Mouse (Mus musculus) forebrain, embryonic 16.5 days (tissue): ENCODE measurements around the gene Hoxd1. TPM values are rescaled to one million over a fixed set of nuclear protein-coding genes. Genes with fewer than 3 reads are reported as not detected.

Experiments used
- ATAC-seq: fragments of 200-750 bp; cut with Nextera tagmentation; 2 replicates; pipeline ENCODE4 v1.8.0; 2017; ENCODE audit warnings: mild to moderate bottlenecking, moderate library complexity
- H3K27ac ChIP-seq: fragments of 300-500 bp; sonication (generic); 2 replicates; pipeline ENCODE4 v1.5.1; 2014; ENCODE audit warnings: low read length, control low read depth
- H3K27me3 ChIP-seq: fragments of 300-500 bp; sonication (generic); replicated peaks from 2 replicates; pipeline ENCODE4 v1.6.1; 2014; ENCODE audit warnings: low read length; ENCODE audit not compliant: control insufficient read depth, insufficient read depth
- H3K36me3 ChIP-seq: fragments of 300-500 bp; sonication (generic); 2 replicates; pipeline ENCODE4 v1.6.1; 2014; ENCODE audit not compliant: control insufficient read depth, insufficient read depth
- H3K4me1 ChIP-seq: fragments of 300-500 bp; sonication (generic); replicated peaks from 2 replicates; pipeline ENCODE4 v1.6.1; 2014; ENCODE audit warnings: low read length; ENCODE audit not compliant: control insufficient read depth, insufficient read depth
- H3K4me2 ChIP-seq: fragments of 300-500 bp; sonication (generic); 2 replicates; pipeline ENCODE4 v1.6.1; 2014; ENCODE audit warnings: mild to moderate bottlenecking, low read length, control low read depth
- H3K4me3 ChIP-seq: fragments of 300-500 bp; sonication (generic); replicated peaks from 2 replicates; pipeline ENCODE4 v1.5.1; 2014; ENCODE audit warnings: mild to moderate bottlenecking, low read length, control low read depth
- H3K9ac ChIP-seq: fragments of 300-500 bp; sonication (generic); replicated peaks from 2 replicates; pipeline ENCODE4 v1.6.1; 2014; ENCODE audit warnings: low read depth, low read length, control low read depth
- H3K9me3 ChIP-seq: fragments of 300-500 bp; sonication (generic); 2 replicates; pipeline ENCODE4 v1.6.1; 2016; ENCODE audit warnings: low read length; ENCODE audit not compliant: control insufficient read depth
- WGBS: fragments of 180-500 bp; shearing (Covaris S2); extraction: QIAGEN DNeasy Blood & Tissue Kit; methylation state at CpG from one replicate; pipeline ENCODE4 v1.1.7; 2014; 5-methylcytosine and 5-hydroxymethylcytosine counted together
- polyA plus RNA-seq: library from polyadenylated mRNA; unstranded; fragments of >200 nt; fragmentation: Nextera tagmentation; extraction: Ambion mirVana; gene quantifications from 2 replicates; pipeline ENCODE4 v1.2.1, GENCODE M21; 2015

Gene Hoxd1
- polyA plus RNA-seq, 1 experiment from 2014 or later: not detected

DNA sequence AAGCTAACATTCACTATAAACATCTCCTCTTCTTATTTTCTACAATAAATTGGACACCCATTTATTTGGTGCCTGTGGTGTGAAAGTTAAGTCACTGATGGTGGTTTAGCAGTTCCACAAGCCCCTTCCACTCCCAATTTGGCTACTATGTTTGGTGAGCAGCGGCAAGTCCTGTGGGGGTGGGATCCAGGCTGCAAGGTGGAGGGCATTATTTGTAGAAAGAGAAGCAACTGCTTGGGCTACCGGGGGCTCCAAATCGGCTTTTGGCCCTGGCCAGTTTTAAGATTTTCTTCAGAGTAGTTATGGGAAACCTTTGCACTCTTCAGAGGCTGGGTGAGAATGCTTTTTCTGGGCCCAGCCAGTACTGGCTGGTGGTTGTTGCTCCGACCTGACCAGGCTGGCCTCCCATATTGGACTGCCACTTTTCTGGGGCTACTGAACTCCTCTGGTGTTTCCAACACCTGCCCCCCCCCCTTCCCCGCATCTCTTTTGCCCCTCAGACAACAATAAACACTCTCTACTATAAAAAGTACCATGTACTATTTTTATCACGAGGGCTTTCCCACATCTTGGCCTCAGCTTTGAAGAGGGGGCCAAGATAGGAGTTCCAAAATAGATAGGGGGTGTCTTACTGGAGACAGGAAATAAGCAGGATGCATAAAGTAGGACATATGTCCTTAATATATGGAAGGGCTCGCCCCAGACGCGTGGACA, 30.8 kb upstream of the Hoxd1 start:
- H3K9me3 ChIP-seq: no peaks in the 10 kb centered on the region
- ATAC-seq: no peak
- WGBS: 4% methylated on average over 9 of the region's 9 CpGs
- no peak overlapping the region for H3K4me3 ChIP-seq
- no peak overlapping the region for H3K9ac ChIP-seq
- H3K4me2 ChIP-seq: no peak overlapping the region
- no peak overlapping the region for H3K27ac ChIP-seq
- H3K36me3 ChIP-seq: no peaks in the 10 kb centered on the region
- H3K4me1 ChIP-seq: peaks cover 4% of the 10 kb centered on the region; the same call in 1 of the 2 replicates
- H3K27me3 ChIP-seq: peaks cover 84% of the 10 kb centered on the region

DNA sequence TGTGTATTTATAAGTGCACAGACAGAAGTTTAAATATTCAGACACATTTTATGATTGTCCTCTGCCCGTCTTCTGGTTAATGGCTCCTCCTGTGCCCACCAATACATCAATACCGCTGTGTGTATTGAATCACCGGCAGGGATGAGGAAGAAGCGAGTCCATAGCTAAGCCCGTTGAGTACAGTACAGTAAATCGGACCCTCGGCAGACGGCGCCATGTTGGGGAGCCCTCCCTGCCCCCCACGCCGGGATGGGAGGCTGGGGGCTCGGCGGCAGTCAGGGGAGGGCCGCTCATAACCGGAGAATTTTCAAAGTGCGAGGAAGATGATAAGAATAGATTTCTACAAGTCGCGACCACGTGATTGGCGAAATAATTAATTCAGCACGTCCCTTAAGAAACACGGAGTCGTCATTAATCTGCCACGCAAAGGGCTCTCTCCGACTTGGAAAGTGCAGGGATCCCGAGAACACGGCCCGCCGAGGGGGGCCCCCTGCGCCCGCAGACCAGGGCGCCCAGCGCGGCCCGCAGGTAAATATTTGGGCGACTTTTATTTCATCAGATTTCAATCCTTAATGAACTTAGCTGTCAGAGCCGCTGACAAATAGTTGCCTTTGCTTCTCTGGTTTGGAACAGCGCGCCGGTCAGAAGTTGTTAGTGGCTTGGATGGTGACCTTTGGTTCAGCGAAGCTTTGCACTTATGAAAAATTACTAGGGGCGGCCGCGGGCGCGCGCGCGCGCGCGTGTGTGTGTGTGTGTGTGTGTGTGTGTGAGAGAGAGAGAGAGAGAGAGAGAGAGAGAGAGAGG, 30.1 kb upstream of the Hoxd1 start:
- H3K27me3 ChIP-seq: peaks cover 84% of the 10 kb centered on the region
- H3K9ac ChIP-seq: no peak overlapping the region
- H3K36me3 ChIP-seq: no peaks in the 10 kb centered on the region
- no peak for ATAC-seq
- H3K27ac ChIP-seq: no peak overlapping the region
- H3K9me3 ChIP-seq: no peaks in the 10 kb centered on the region
- WGBS: under 1% methylated on average over 52 of the region's 52 CpGs
- H3K4me3 ChIP-seq: no peak overlapping the region
- H3K4me2 ChIP-seq: no peak overlapping the region
- peaks cover 4% of the 10 kb centered on the region; the same call in 1 of the 2 replicates for H3K4me1 ChIP-seq

DNA sequence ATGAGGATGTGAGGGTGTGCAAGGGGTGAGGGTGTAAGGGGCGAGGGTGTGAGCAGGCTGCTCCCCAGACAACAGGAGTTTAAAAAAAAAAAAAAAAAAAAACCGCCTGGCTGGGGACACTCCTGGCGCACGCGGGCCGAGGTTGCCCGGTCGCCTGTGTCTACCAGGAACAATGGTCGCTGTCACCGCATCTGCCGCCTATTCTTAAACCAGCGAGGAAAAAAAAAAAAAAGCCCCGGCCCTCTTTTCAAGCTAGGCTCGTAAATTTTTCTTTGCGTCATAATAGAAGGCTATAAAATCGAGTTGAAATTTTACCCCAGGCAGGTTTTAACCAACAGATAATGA, 29.5 kb upstream of the Hoxd1 start:
- Histone ChIP-seq H3K4me1 (peaks cover 4% of the 10 kb centered on the region; the same call in 1 of the 2 replicates), H3K9ac (no peak overlapping the region), H3K4me3 (no peak overlapping the region), H3K36me3 (no peaks in the 10 kb centered on the region), H3K4me2 (no peak overlapping the region), H3K27me3 (peaks cover 84% of the 10 kb centered on the region), H3K9me3 (no peaks in the 10 kb centered on the region), H3K27ac (no peak overlapping the region)
- WGBS: 0% methylated on average over 12 of the region's 16 CpGs
- ATAC-seq: no peak

DNA sequence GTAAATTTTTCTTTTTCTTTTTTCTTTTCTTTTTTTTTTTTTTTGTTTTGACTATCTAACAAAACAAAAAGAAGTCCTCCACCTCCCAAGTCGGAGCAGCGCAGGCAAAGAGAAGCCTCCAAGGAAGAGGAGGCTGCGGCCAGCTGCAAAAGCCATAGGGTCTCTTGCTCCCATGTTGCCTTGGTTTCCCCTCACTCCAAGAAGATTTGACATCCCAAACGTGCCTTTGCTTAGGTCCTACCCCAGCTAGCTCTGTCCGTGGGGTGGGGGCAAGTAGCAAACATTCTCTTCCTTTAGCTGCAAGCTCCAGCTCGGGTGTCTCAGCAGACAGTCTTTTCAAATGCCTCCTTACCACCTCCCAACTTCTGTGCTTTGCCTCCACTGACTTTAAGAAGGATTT, 29.0 kb upstream of the Hoxd1 start:
- Histone ChIP-seq H3K4me3 (no peak overlapping the region), H3K9ac (no peak overlapping the region), H3K36me3 (no peaks in the 10 kb centered on the region), H3K4me2 (no peak overlapping the region), H3K4me1 (peaks cover 4% of the 10 kb centered on the region; the same call in 1 of the 2 replicates), H3K27ac (no peak overlapping the region), H3K9me3 (no peaks in the 10 kb centered on the region), H3K27me3 (peaks cover 84% of the 10 kb centered on the region)
- 0% methylated on average over 6 of the region's 6 CpGs for WGBS
- no peak for ATAC-seq

DNA sequence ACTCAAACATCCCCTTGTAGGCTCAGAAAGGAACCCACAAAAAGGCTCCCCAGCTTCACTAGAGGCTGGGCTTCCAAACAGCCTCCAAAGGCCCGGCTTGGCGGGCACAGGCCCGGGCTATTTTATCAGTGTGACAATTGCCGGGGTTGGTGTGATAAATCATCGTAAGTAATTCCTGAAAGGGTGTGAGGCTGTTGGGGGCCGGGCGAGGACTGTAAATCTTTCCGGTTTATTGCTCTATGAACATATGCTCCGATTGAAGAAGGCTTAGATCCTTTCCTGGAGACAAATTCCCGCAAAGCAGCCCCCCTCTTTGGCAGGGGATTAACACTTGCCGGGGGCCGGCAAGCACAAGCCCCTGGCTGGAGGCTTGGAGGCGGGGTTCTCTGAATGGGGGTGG, 28.3 kb upstream of the Hoxd1 start:
- H3K4me2 ChIP-seq: no peak overlapping the region

DNA sequence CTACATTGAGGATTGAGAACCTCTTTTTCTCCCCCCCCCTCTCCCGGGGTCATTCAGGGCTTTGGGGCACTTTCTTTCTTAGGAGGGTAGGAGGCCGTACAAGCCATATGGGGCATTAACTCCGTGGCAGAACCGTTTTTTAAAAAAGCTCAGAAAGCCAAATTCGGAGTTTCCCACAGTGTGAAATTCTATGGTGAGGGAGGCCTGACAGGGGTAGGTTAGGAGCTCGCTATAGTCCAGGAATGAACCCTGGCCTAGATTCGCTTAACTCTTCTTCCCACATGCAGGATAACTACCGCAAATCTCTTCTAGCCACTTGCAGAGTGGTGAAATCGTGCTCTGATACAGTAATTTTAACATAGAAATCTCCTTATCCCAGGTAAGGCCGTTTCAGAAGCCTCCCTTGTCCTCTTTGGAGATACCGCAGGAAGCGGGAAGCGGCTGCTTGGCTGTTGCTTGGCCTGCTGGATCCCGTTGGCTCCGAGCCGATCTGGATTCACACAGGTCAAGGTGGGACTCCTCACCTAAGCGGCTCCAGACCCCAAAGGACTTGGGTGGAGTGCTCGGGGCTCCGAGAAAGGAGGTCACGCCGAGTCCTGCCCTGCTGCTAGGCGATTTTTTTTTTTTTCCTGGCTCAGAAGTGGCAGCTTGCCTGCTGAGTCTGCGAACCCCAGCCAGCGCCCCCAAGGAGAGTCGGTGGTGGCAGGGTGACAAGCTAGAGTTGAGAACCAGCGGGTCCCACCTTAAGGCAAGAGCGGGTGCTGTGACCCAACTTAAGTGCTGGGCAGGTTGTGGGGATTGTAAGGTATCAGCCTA, 27.6 kb upstream of the Hoxd1 start:
- WGBS: under 1% methylated on average over 27 of the region's 27 CpGs
- H3K27ac ChIP-seq: no peak overlapping the region

More for the DNA sequence above, 28.3 kb upstream of the Hoxd1 start:
- no peak for ATAC-seq
- peaks cover 84% of the 10 kb centered on the region for H3K27me3 ChIP-seq
- H3K4me1 ChIP-seq: peaks cover 4% of the 10 kb centered on the region; the same call in 1 of the 2 replicates
- no peaks in the 10 kb centered on the region for H3K36me3 ChIP-seq
- no peak overlapping the region for H3K27ac ChIP-seq
- under 1% methylated on average over 13 of the region's 13 CpGs for WGBS
- no peaks in the 10 kb centered on the region for H3K9me3 ChIP-seq
- no peak overlapping the region for H3K4me3 ChIP-seq
- H3K9ac ChIP-seq: no peak overlapping the region

DNA sequence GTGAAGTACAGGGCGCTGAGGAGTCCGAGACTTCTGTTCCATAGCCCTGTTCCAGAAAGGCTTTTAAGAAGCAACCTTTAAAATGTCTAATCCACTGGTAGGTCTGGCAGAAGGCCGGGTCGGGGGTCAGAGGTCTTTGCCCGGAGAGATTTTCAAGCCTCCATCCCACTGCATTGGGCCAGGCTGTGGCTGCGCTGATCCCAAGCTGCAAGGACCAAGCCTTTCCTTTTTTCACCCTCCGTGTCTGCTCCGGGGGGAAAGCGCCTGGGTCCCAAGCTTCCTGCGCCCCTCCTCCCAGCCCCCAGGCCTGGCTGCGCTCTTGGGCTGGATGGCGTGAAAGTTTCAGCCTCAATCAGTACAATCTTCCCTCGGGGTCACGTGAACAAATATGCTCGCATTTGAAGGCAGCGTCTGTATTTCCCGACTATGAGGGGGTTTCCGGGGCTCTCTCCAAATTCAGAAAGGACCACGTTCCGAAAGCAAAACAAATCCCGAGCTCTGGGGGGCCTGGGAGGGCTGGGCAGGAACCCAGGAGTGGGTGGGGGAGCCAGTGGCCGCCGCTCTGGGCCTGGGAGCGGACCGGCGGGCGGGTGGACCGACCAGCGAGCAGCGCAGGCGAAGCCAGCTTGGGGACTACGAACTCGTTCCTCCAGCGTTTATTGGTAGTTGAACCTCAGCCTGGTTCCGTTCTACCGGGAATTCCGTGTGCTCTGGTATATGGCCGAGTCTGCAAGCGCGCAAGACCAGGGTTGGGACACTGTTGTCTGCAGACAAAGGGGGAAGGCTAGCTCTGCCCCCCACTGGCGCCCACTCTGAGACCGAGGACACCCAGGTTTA, 26.7 kb upstream of the Hoxd1 start:
- Histone ChIP-seq H3K4me1 (peaks cover 4% of the 10 kb centered on the region; the same call in 1 of the 2 replicates), H3K9ac (no peak overlapping the region), H3K9me3 (no peaks in the 10 kb centered on the region), H3K27me3 (peaks cover 82% of the 10 kb centered on the region), H3K4me2 (no peak overlapping the region), H3K36me3 (no peaks in the 10 kb centered on the region), H3K4me3 (no peak overlapping the region), H3K27ac (no peak overlapping the region)
- WGBS: under 1% methylated on average over 42 of the region's 42 CpGs
- ATAC-seq: no peak

More for the DNA sequence above, 27.6 kb upstream of the Hoxd1 start:
- ATAC-seq: no peak
- Histone ChIP-seq H3K9ac (no peak overlapping the region), H3K4me3 (no peak overlapping the region), H3K9me3 (no peaks in the 10 kb centered on the region), H3K36me3 (no peaks in the 10 kb centered on the region), H3K4me2 (no peak overlapping the region), H3K4me1 (peaks cover 4% of the 10 kb centered on the region; the same call in 1 of the 2 replicates), H3K27me3 (peaks cover 86% of the 10 kb centered on the region)

DNA sequence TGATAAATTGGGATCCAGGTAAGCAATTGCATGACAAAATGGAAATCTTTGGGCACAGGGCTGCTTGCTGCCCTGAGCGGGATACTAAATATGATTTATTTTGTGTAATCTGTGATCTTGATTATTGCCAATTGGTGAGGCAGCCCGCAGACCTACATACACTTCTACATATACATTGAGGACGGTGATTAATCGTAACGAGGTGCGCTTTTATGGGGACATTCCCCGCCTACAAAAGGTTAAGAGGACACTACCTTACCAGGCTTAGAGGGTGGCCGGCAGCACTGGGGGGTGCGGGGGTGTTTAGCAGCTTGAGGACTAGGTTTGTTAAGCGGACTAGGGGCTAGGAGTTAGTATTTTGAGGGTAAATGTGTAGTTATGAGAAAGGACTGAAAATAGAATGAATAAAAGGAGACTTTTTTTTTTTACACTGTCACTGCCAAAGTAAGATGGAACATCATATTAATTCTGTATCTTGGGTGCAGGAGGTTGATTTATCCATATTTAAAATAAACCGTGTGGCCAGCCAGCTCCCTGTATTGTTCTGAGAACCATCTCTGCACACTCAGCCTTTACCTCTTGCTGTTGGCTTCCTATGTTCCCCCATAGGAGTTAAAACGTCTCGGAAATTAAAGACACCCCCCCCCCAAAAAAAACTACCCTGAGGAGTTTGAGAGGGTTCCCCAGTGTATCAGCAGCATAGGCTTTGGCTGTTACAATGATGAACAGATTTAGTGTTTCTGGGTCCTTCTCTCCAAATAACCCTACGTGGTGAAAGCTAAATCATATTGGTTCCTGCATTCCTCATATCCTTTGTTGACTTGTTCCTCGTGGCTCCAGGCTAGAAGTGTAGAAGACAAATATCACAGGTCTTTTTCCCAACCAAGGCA, 25.8 kb upstream of the Hoxd1 start:
- peaks cover 82% of the 10 kb centered on the region for H3K27me3 ChIP-seq
- WGBS: 2% methylated on average over 15 of the region's 15 CpGs
- H3K9ac ChIP-seq: no peak overlapping the region
- H3K4me2 ChIP-seq: no peak overlapping the region
- no peaks in the 10 kb centered on the region for H3K36me3 ChIP-seq
- H3K27ac ChIP-seq: no peak overlapping the region
- no peak overlapping the region for H3K4me3 ChIP-seq
- ATAC-seq: no peak
- no peaks in the 10 kb centered on the region for H3K9me3 ChIP-seq
- peaks cover 4% of the 10 kb centered on the region; the same call in 1 of the 2 replicates for H3K4me1 ChIP-seq
